Mouse (Mus musculus) ES-Bruce4 (cell line): Measurements from ENCODE around the gene P2ry14. TPM values are rescaled to one million over a fixed set of nuclear protein-coding genes. Genes with fewer than 3 reads are reported as not detected.

Experiments used
- H3K27ac ChIP-seq: 2 replicates; pipeline ENCODE4 v1.5.1; 2012; ENCODE audit warnings: low read length, inconsistent platforms; ENCODE audit not compliant: insufficient read depth
- H3K27me3 ChIP-seq: 2 replicates; pipeline ENCODE4 v1.6.1; 2012; ENCODE audit warnings: mild to moderate bottlenecking, low read length, inconsistent platforms; ENCODE audit not compliant: control insufficient read depth, poor library complexity, insufficient read depth, severe bottlenecking
- H3K36me3 ChIP-seq: 2 replicates; pipeline ENCODE4 v1.6.1; 2012; ENCODE audit warnings: inconsistent platforms, mild to moderate bottlenecking, low read length, moderate library complexity; ENCODE audit not compliant: control insufficient read depth, poor library complexity, insufficient read depth, severe bottlenecking
- H3K4me1 ChIP-seq: one replicate; pipeline ENCODE4 v1.8.1; 2011; ENCODE audit warnings: low read length; ENCODE audit not compliant: control insufficient read depth, insufficient read depth
- H3K4me3 ChIP-seq: 2 replicates; pipeline ENCODE4 v1.5.1; 2011; ENCODE audit warnings: low read depth, mild to moderate bottlenecking, low read length
- H3K9ac ChIP-seq: 2 replicates; pipeline ENCODE4 v1.6.1; 2012; ENCODE audit warnings: low read depth, mild to moderate bottlenecking, inconsistent platforms; ENCODE audit not compliant: poor library complexity, severe bottlenecking
- H3K9me3 ChIP-seq: replicated peaks from 2 replicates; pipeline ENCODE4 v1.6.1; 2012; ENCODE audit warnings: mild to moderate bottlenecking, low read length, inconsistent platforms; ENCODE audit not compliant: control insufficient read depth, poor library complexity, insufficient read depth, severe bottlenecking
- CTCF ChIP-seq: IDR thresholded peaks from one replicate; pipeline ENCODE4 v1.8.1; 2011; ENCODE audit warnings: low read depth, low read length
- EP300 ChIP-seq: IDR thresholded peaks from 2 replicates; pipeline ENCODE4 v1.6.1; 2011; ENCODE audit warnings: low read depth, low read length; ENCODE audit not compliant: insufficient read depth
- POLR2A ChIP-seq: IDR thresholded peaks from one replicate; pipeline ENCODE4 v1.8.1; 2011; ENCODE audit warnings: low read length; ENCODE audit not compliant: insufficient read depth
- polyA plus RNA-seq: library from polyadenylated mRNA; stranded (reverse); fragments of >200 nt; gene quantifications from 2 replicates; pipeline ENCODE4 v1.2.4, GENCODE M21; 2011; ENCODE audit warnings: low read depth; ENCODE audit not compliant: missing spikeins, insufficient read depth, insufficient read length

Gene P2ry14
- polyA plus RNA-seq, 1 experiment, result 0.70 TPM

GRCm38 (mm10) chr3:59066558-59067294, 86.7 kb downstream of the P2ry14 start:
- Histone ChIP-seq H3K9ac (no peak overlapping the region), H3K36me3 (no peaks in the 10 kb centered on the region), H3K4me1 (no peaks in the 10 kb centered on the region), H3K9me3 (no peaks in the 10 kb centered on the region), H3K4me3 (no peak overlapping the region), H3K27me3 (no peaks in the 10 kb centered on the region), H3K27ac (no peak overlapping the region)
- TF ChIP-seq CTCF (no peak), EP300 (no peak), POLR2A (no peak)

DNA sequence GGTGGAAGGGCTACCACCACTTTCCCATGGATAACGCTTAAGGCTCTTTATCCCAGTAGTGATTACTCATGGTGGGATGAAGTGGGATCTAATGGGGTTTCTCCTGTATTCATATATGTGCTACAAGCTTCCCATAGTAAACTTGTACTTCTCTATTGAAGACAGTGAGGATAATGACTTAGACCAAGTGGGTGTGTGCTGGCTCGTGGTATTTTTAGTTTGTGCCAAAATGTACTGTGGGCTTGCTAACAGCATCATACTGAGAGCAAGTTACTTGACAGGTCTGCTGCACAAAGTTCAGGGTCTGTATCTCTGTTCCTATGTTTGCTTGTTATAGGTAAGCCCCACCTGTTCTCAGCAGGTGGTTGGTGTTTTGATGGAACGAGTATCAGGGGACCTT, 87.5 kb downstream of the P2ry14 start:
- H3K9ac ChIP-seq, result no peak overlapping the region
- no peaks in the 10 kb centered on the region for H3K36me3 ChIP-seq
- no peak overlapping the region for H3K27ac ChIP-seq
- no peak overlapping the region for H3K4me3 ChIP-seq
- H3K4me1 ChIP-seq, result no peaks in the 10 kb centered on the region
- TF ChIP-seq EP300 (no peak), POLR2A (no peak), CTCF (no peak)
- no peaks in the 10 kb centered on the region for H3K9me3 ChIP-seq
- no peaks in the 10 kb centered on the region for H3K27me3 ChIP-seq

Other genes starting within 250 kb of the P2ry14 start
- 10.3 and 11.7 TPM in 2 replicates for gene Med12l, start 147.8 kb downstream of the P2ry14 start, polyA plus RNA-seq
- gene Gpr171, start 51.8 kb downstream of the P2ry14 start, polyA plus RNA-seq, result not detected in 2 replicates
- not detected in 2 replicates for gene Gpr87, start 41.5 kb upstream of the P2ry14 start, polyA plus RNA-seq
- not detected in 2 replicates for gene P2ry13, start 57.3 kb upstream of the P2ry14 start, polyA plus RNA-seq
- gene P2ry12, start 109.3 kb upstream of the P2ry14 start, polyA plus RNA-seq, result not detected in 2 replicates
- gene Igsf10, start 190.8 kb upstream of the P2ry14 start, polyA plus RNA-seq, result 3.2 and 3.8 TPM in 2 replicates